Mouse (Mus musculus) bone marrow macrophage, adult 2 months (primary cell): ENCODE results near the gene Asb6. TPM values are rescaled to one million over a fixed set of nuclear protein-coding genes. Genes with fewer than 3 reads are reported as not detected.

Experiments
- H3K27ac ChIP-seq: 2 replicates; pipeline ENCODE4 v1.5.1; 2012; ENCODE audit warnings: low read depth, low read length; ENCODE audit not compliant: insufficient read depth
- H3K4me1 ChIP-seq: 2 replicates; pipeline ENCODE4 v1.6.1; 2012; ENCODE audit warnings: low read length; ENCODE audit not compliant: control insufficient read depth, insufficient read depth
- H3K4me3 ChIP-seq: 2 replicates; pipeline ENCODE4 v1.5.1; 2012; ENCODE audit warnings: mild to moderate bottlenecking, low read length, moderate library complexity; ENCODE audit not compliant: insufficient read depth
- CTCF ChIP-seq: IDR thresholded peaks from 2 replicates; pipeline ENCODE4 v1.5.1; 2012; ENCODE audit warnings: low read depth, mild to moderate bottlenecking, low read length, moderate library complexity
- POLR2A ChIP-seq: IDR thresholded peaks from 2 replicates; pipeline ENCODE4 v1.6.1; 2012; ENCODE audit warnings: mild to moderate bottlenecking, low read depth, low read length, borderline replicate concordance
- polyA plus RNA-seq: library from polyadenylated mRNA; stranded (reverse); fragments of >200 nt; gene quantifications from 2 replicates; pipeline ENCODE4 v1.2.4, GENCODE M21; 2012; ENCODE audit not compliant: missing spikeins, insufficient read depth, insufficient read length

The Asb6 gene
- polyA plus RNA-seq, 1 experiment: 19.2 TPM

GRCm38 (mm10) chr2:30862081-30862480, 31.9 kb upstream of the Asb6 start:
- Histone ChIP-seq H3K27ac (no peak overlapping the region), H3K4me1 (no peaks in the 10 kb centered on the region), H3K4me3 (no peak overlapping the region)
- TF ChIP-seq POLR2A (no peak), CTCF (no peak)

GRCm38 (mm10) chr2:30859782-30860181, 29.6 kb upstream of the Asb6 start:
- Histone ChIP-seq H3K27ac (no peak overlapping the region), H3K4me1 (no peaks in the 10 kb centered on the region), H3K4me3 (no peak overlapping the region)
- TF ChIP-seq POLR2A (no peak), CTCF (no peak)

- TF ChIP-seq CTCF: no peak
- no peak for TF ChIP-seq POLR2A
- H3K4me1 ChIP-seq: no peaks in the 10 kb centered on the region
- H3K27ac ChIP-seq: no peak overlapping the region
- H3K4me3 ChIP-seq: no peak overlapping the region
Measured at GRCm38 (mm10) chr2:30857076-30857475, 26.9 kb upstream of the Asb6 start.

- H3K4me1 ChIP-seq: no peaks in the 10 kb centered on the region
- H3K27ac ChIP-seq: no peak overlapping the region
- H3K4me3 ChIP-seq: no peak overlapping the region
- TF ChIP-seq POLR2A: no peak
Measured at GRCm38 (mm10) chr2:30852771-30853313, 22.7 kb upstream of the Asb6 start.

DNA sequence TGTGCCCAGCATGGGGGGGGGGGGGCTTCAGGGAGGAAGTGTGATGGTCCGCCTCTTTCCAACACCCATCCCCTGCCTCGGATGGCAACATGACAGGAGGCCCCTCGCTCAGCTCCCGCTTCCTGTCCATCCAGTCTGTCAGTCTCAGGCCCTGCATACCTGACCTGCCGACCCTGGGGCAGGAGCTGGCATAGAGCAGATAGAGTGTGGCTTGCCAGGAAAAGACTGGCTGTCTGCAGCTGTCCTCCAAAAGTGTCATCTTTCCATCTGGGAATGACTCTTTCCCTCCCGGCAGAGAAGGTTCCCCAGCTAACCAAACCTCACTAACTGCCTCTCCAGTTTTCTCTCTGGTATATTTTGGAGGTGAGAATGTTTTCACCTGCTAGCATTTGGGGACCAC, 20.4 kb upstream of the Asb6 start:
- H3K27ac ChIP-seq: no peak overlapping the region
- H3K4me3 ChIP-seq: no peak overlapping the region
- H3K4me1 ChIP-seq: no peaks in the 10 kb centered on the region
- TF ChIP-seq POLR2A (no peak), CTCF (no peak)

DNA sequence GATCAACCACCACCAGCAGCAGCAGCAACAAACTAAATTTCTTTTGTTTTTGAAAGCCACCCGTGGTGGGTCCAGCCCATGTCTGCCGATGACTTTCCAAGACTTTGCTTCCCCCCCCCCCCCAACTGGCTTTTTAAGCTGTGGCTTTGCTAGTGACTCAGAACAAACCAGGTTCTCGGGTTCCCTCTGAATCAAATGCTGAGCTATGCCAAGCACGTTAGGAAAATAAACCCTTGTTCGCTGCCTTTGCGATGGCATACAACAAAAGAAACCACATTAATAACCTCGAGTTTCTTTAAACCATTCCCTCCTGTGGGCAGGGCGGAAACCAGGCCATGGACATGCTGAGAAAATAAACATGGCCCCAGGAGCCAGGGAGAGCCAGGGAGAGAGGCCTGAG, 18.1 kb upstream of the Asb6 start:
- no peak overlapping the region for H3K4me3 ChIP-seq
- no peaks in the 10 kb centered on the region for H3K4me1 ChIP-seq
- TF ChIP-seq CTCF (no peak), POLR2A (no peak)
- H3K27ac ChIP-seq: no peak overlapping the region

GRCm38 (mm10) chr2:30846723-30847122, 16.6 kb upstream of the Asb6 start:
- no peak overlapping the region for H3K4me3 ChIP-seq
- no peaks in the 10 kb centered on the region for H3K4me1 ChIP-seq
- no peak overlapping the region for H3K27ac ChIP-seq
- no peak for TF ChIP-seq POLR2A
- no peak for TF ChIP-seq CTCF

DNA sequence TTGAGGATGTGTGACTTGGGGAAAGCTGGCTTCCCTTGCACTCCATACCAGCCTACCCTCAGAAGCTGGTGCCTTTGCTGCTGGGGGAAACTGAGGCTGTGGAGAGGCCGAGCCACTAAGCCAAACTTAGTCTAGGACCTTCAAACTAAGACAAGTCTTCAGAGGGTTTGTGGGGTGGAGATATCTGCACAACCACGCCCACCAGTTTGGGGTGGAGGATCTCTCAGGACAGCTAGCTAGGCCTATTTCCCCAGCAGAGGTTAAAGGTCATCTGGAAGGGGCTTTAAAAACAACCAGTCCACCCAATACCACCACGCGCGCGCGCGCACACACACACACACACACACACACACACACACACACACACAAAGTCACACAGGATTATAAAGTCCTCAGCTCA, 16.1 kb upstream of the Asb6 start:
- no peaks in the 10 kb centered on the region for H3K4me1 ChIP-seq
- H3K4me3 ChIP-seq: no peak overlapping the region
- TF ChIP-seq CTCF (no peak), POLR2A (no peak)
- H3K27ac ChIP-seq: no peak overlapping the region

- TF ChIP-seq POLR2A (no peak), CTCF (no peak)
- peak overlapping the region; percentile 36 for H3K4me3 ChIP-seq
Measured at GRCm38 (mm10) chr2:30845152-30846070, 15.3 kb upstream of the Asb6 start.

DNA sequence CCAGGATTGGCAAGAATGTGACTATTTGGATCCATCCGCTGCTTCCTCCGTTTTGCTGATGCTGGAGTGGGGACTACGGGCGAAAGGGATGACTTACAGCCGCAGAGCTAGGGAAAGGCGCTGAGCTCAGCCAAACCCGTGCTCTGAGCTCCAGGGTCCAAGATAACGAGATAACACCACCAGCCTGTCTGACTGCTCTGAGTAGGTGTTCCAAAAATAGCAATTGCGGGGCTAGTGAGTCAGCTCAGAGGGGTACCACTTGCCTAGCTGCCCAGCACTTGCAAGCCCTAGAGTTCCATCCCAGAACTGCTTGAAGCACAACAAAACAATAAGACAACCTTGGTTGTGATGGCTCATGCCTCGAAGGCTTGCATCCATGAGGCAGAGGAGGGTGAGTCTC, 12.5 kb upstream of the Asb6 start:
- H3K4me1 ChIP-seq: no peaks in the 10 kb centered on the region
- no peak for TF ChIP-seq POLR2A
- TF ChIP-seq CTCF: no peak
- no peak overlapping the region for H3K27ac ChIP-seq
- H3K4me3 ChIP-seq: no peak overlapping the region

More at GRCm38 (mm10) chr2:30845152-30846070, 15.3 kb upstream of the Asb6 start:
- Histone ChIP-seq H3K27ac (no peak overlapping the region), H3K4me1 (no peaks in the 10 kb centered on the region)
